Mouse (Mus musculus) spleen, adult 2 months (tissue): Measurements from ENCODE around the gene Rnf157.

Source experiments
- CTCF ChIP-seq: fragments of 200-500 bp; IDR thresholded peaks from 2 replicates; pipeline ENCODE4 v1.5.1; 2011; ENCODE audit warnings: mild to moderate bottlenecking, inconsistent platforms; ENCODE audit not compliant: insufficient read depth, insufficient read length, insufficient replicate concordance; ENCODE audit errors: extremely low read depth
- POLR2A ChIP-seq: fragments of 200-500 bp; IDR thresholded peaks from 2 replicates; pipeline ENCODE4 v1.6.1; 2011; ENCODE audit warnings: low read depth, low read length, inconsistent platforms

DNA sequence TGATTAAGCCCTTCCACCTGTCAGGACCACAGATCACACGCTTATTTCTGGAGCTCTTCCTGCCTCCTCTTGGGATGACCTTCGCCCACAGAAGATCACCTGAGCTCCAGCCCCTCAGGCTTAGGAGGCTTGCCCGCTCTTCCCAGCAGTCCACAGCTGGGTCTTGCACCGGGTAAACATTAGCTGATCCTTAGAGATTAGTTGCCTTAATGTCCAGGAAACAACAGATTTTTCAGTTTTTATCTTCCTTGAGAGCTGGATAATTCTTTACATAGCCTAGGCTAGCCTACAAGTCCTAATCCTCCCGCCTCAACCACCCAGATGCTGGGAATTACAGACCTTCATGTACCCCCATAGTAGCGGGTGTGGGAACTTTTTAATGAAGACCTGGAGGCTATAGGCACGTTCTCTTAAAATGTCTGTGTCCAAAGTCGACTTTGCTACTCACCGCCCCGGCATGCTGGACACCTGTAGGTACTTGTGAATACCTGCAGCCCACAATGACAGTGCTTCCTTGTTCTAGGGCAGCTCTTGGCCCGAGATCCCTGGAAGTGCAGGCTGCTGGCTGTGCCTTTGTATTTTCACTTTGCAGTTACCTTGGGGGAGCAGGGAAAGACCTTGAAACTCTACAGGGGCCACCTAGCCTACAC is 18.7 kb upstream of the Rnf157 start:
- TF ChIP-seq CTCF (no peak), POLR2A (no peak)
